Mouse (Mus musculus): ENCODE results near the gene Snupn.
"Not testable (repeated sequence)": the region's sequence is repeated elsewhere in the genome, so short reads cannot be mapped to it uniquely, and the experiment has no call there.

Snupn gene

GRCm38 (mm10) chr9:56936861-56937222 lies 13.8 kb upstream of the Snupn start:
- DNase-seq: no peak

GRCm38 (mm10) chr9:56937223-56938160 lies 13.2 kb upstream of the Snupn start, which contains the start of gene Imp3:
TSS of gene Imp3 (plus strand) at chr9:56937475.
- DNase-seq: peak; percentile 92

GRCm38 (mm10) chr9:56938374-56938773 lies 12.3 kb upstream of the Snupn start:
- DNase-seq: peak; percentile 35

GRCm38 (mm10) chr9:56947481-56947880 lies 3.2 kb upstream of the Snupn start:
- DNase-seq: peak; percentile 66

- DNase-seq: not testable (repeated sequence)
Measured at GRCm38 (mm10) chr9:56948699-56949098, 2.0 kb upstream of the Snupn start.

GRCm38 (mm10) chr9:56949767-56950166 lies 911 bp upstream of the Snupn start:
- DNase-seq: peak; percentile 17

- no peak for DNase-seq
Measured at GRCm38 (mm10) chr9:56953562-56953961, 2.9 kb downstream of the Snupn start.

GRCm38 (mm10) chr9:56956966-56957675 lies 6.4 kb downstream of the Snupn start:
- peak; percentile 42 for DNase-seq

GRCm38 (mm10) chr9:56958689-56959088 lies 8.0 kb downstream of the Snupn start:
- no peak for DNase-seq

GRCm38 (mm10) chr9:56961591-56961990 lies 10.9 kb downstream of the Snupn start:
- no peak for DNase-seq

GRCm38 (mm10) chr9:56970158-56970557 lies 19.5 kb downstream of the Snupn start:
- DNase-seq: no peak

- DNase-seq: no peak
Measured at GRCm38 (mm10) chr9:56973960-56974524, 23.4 kb downstream of the Snupn start.

- no peak for DNase-seq
Measured at GRCm38 (mm10) chr9:56975199-56975598, 24.5 kb downstream of the Snupn start.

- no peak for DNase-seq
Measured at GRCm38 (mm10) chr9:56980186-56980585, 29.5 kb downstream of the Snupn start.

- DNase-seq: no peak
Measured at GRCm38 (mm10) chr9:56981502-56981901, 30.8 kb downstream of the Snupn start.

GRCm38 (mm10) chr9:56994286-56995197 lies 43.9 kb downstream of the Snupn start, which contains the start of gene Ptpn9:
TSS of gene Ptpn9 (plus strand) at chr9:56994923.
- DNase-seq: peak; percentile 96

- DNase-seq: peak; percentile 81
Measured at GRCm38 (mm10) chr9:56995198-56996027, 44.7 kb downstream of the Snupn start.

GRCm38 (mm10) chr9:56996028-56996346 lies 45.3 kb downstream of the Snupn start:
- DNase-seq: peak; percentile 34

- DNase-seq: peak; percentile 29
Measured at GRCm38 (mm10) chr9:56997206-56997605, 46.5 kb downstream of the Snupn start.

GRCm38 (mm10) chr9:57003011-57003410 lies 52.3 kb downstream of the Snupn start:
- DNase-seq: peak; percentile 16

- no peak for DNase-seq
Measured at GRCm38 (mm10) chr9:57012393-57012792, 61.7 kb downstream of the Snupn start.
